Mouse (Mus musculus): ENCODE measurements at regions not wholly inside any gene's neighbourhood (a gene's known extent, or its start where the extent isn't known, plus 50 kb on each side); places are given as distances from the start of the nearest gene placed in this dataset.
A peak's percentile ranks its signal among the peaks of the same experiment; 100 is the strongest.

GRCm38 (mm10) chr7:74944421-74945098, 364.5 kb downstream of the Sv2b start:
- no peak overlapping the region for H3K4me3 ChIP-seq
- H3K27ac ChIP-seq, result no peak overlapping the region
- no peak for TF ChIP-seq CTCF (IDR thresholded peaks at IDR 0.05)
- intact Hi-C loops (cut with DNase I), result loop anchor here (10.0 kb wide), 1 partner anchor 390 kb away; the partner anchor contains the start of gene Slco3a1
- no peak for DNase-seq (ENCODE audit: extremely low spot score in 1 of 2, low spot score in 2 of 2)

GRCm38 (mm10) chr7:74942917-74943316, 366.1 kb downstream of the Sv2b start:
- no peak for TF ChIP-seq CTCF (IDR thresholded peaks at IDR 0.05)
- H3K27ac ChIP-seq, result no peak overlapping the region; the same call in 1 of the 2 replicates
- no peak overlapping the region for H3K4me3 ChIP-seq
- peak; percentile 12 to 15 for DNase-seq (ENCODE audit: extremely low spot score in 1 of 2, low spot score in 2 of 2)
- intact Hi-C loops (cut with DNase I), result loop anchor here (10.0 kb wide), 1 partner anchor 388 kb away; the partner anchor contains the start of gene Slco3a1

- intact Hi-C loops (cut with DNase I), result loop anchor here (10.0 kb wide), 1 partner anchor 387 kb away; the partner anchor contains the start of gene Slco3a1
- Histone ChIP-seq H3K27ac (no peak overlapping the region; the same call in 1 of the 2 replicates), H3K4me3 (no peak overlapping the region)
- DNase-seq (ENCODE audit: extremely low spot score in 1 of 2, low spot score in 2 of 2), result no peak
- TF ChIP-seq CTCF (IDR thresholded peaks at IDR 0.05), result no peak
These were observed 366.9 kb downstream of the Sv2b start for GRCm38 (mm10) chr7:74942146-74942545.

- Histone ChIP-seq H3K27ac (no peak overlapping the region), H3K4me3 (no peak overlapping the region)
- no peak for TF ChIP-seq CTCF (IDR thresholded peaks at IDR 0.05)
- DNase-seq (ENCODE audit: extremely low spot score in 1 of 2, low spot score in 2 of 2), result no peak
- intact Hi-C loops (cut with DNase I), result no loop called here
These were observed 374.7 kb upstream of the Slco3a1 start for GRCm38 (mm10) chr7:74929142-74929829.

GRCm38 (mm10) chr7:74928226-74928927, 373.8 kb upstream of the Slco3a1 start:
- intact Hi-C loops (cut with DNase I), result no loop called here

GRCm38 (mm10) chr7:74926729-74927128, 372.1 kb upstream of the Slco3a1 start:
- no peak for TF ChIP-seq CTCF (IDR thresholded peaks at IDR 0.05)
- intact Hi-C loops (cut with DNase I), result no loop called here
- Histone ChIP-seq H3K4me3 (no peak overlapping the region), H3K27ac (no peak overlapping the region)
- DNase-seq (ENCODE audit: extremely low spot score in 1 of 2, low spot score in 2 of 2), result no peak

More at GRCm38 (mm10) chr7:74928226-74928927, 373.8 kb upstream of the Slco3a1 start:
- Histone ChIP-seq H3K4me3 (no peak overlapping the region), H3K27ac (no peak overlapping the region)
- no peak for DNase-seq (ENCODE audit: extremely low spot score in 1 of 2, low spot score in 2 of 2)
- TF ChIP-seq CTCF (IDR thresholded peaks at IDR 0.05), result no peak

GRCm38 (mm10) chr7:74924156-74924555, 369.6 kb upstream of the Slco3a1 start:
- Histone ChIP-seq H3K27ac (no peak overlapping the region), H3K4me3 (no peak overlapping the region)
- no peak for DNase-seq (ENCODE audit: extremely low spot score in 1 of 2, low spot score in 2 of 2)
- TF ChIP-seq CTCF (IDR thresholded peaks at IDR 0.05), result no peak
- intact Hi-C loops (cut with DNase I), result no loop called here

- no peak for DNase-seq (ENCODE audit: extremely low spot score in 1 of 2, low spot score in 2 of 2)
- Histone ChIP-seq H3K4me3 (no peak overlapping the region), H3K27ac (no peak overlapping the region)
- TF ChIP-seq CTCF (IDR thresholded peaks at IDR 0.05), result no peak
- intact Hi-C loops (cut with DNase I), result no loop called here
These were observed 353.9 kb upstream of the Slco3a1 start for GRCm38 (mm10) chr7:74908311-74908962.

GRCm38 (mm10) chr7:74907391-74907790, 352.8 kb upstream of the Slco3a1 start:
- TF ChIP-seq CTCF (IDR thresholded peaks at IDR 0.05), result no peak
- no peak for DNase-seq (ENCODE audit: extremely low spot score in 1 of 2, low spot score in 2 of 2)
- intact Hi-C loops (cut with DNase I), result no loop called here
- H3K4me3 ChIP-seq, result no peak overlapping the region
- H3K27ac ChIP-seq, result no peak overlapping the region

- Histone ChIP-seq H3K27ac (no peak overlapping the region), H3K4me3 (no peak overlapping the region)
- DNase-seq (ENCODE audit: extremely low spot score in 1 of 2, low spot score in 2 of 2), result peak; percentile 11 to 14
- no peak for TF ChIP-seq CTCF (IDR thresholded peaks at IDR 0.05)
- intact Hi-C loops (cut with DNase I), result loop anchor here (5.0 to 10.0 kb wide), 4 partner anchors 163 to 500 kb away; partner anchors contain the start of gene Slco3a1
These were observed 322.9 kb upstream of the Slco3a1 start for GRCm38 (mm10) chr7:74877466-74877865.

GRCm38 (mm10) chr7:74876667-74877066, 322.1 kb upstream of the Slco3a1 start:
- no peak overlapping the region; the same call in 1 of the 2 replicates for H3K27ac ChIP-seq
- no peak overlapping the region for H3K4me3 ChIP-seq
- no peak for TF ChIP-seq CTCF (IDR thresholded peaks at IDR 0.05)
- no peak for DNase-seq (ENCODE audit: extremely low spot score in 1 of 2, low spot score in 2 of 2)
- intact Hi-C loops (cut with DNase I), result loop anchor here (5.0 to 10.0 kb wide), 4 partner anchors 162 to 499 kb away; partner anchors contain the start of gene Slco3a1
